Comparison of ENCODE assay signal across 13 mouse cellular contexts in genomic region chr5:110928289-110928688, GRCm38 (mm10). TPM values are rescaled to one million over a fixed set of nuclear protein-coding genes. Genes with fewer than 3 reads are reported as not detected.
DNase-seq lines count a peak whose midpoint lies in the region; ATAC-seq and TF ChIP-seq lines count a peak whose summit lies in the region.
"Had no signal": no experiment of that assay in that cellular context is flagged by ENCODE, and none has a peak within 500 bp of the region (broad histone marks: within the 10 kb centered on the region; RNA-seq: fewer than 3 reads in every experiment).

No protein-coding gene starts in this region.

- H3K9ac ChIP-seq in heart, embryonic 11.5 days (ENCODE audit: low read depth, low read length), result no peak overlapping the region
- no peak overlapping the region for H3K9ac ChIP-seq in lung, postnatal 0 days (replicated peaks; ENCODE audit: low read depth)
- H3K9ac ChIP-seq in stomach, postnatal 0 days (ENCODE audit: low read length), result no peak overlapping the region
- H3K9ac ChIP-seq: liver, embryonic 14.5 days; midbrain, embryonic 15.5 days had no signal

- no peaks in the 10 kb centered on the region for H3K27me3 ChIP-seq in heart, embryonic 11.5 days (ENCODE audit: control insufficient read depth, insufficient read depth, low read length)
- no peaks in the 10 kb centered on the region for H3K27me3 ChIP-seq in lung, postnatal 0 days (replicated peaks; ENCODE audit: insufficient read depth, low read length)
- H3K27me3 ChIP-seq in stomach, postnatal 0 days (ENCODE audit: control insufficient read depth, insufficient read depth, low read length), result no peaks in the 10 kb centered on the region
- H3K27me3 ChIP-seq: midbrain, embryonic 15.5 days had no signal

- no peaks in the 10 kb centered on the region for H3K36me3 ChIP-seq in heart, embryonic 11.5 days (ENCODE audit: control insufficient read depth, insufficient read depth, low read length)
- H3K36me3 ChIP-seq in lung, postnatal 0 days (ENCODE audit: insufficient read depth, low read length), result no peaks in the 10 kb centered on the region
- no peaks in the 10 kb centered on the region for H3K36me3 ChIP-seq in stomach, postnatal 0 days (ENCODE audit: control insufficient read depth, insufficient read depth, low read length)
- H3K36me3 ChIP-seq: midbrain, embryonic 15.5 days had no signal

- no peak overlapping the region for H3K27ac ChIP-seq in heart, embryonic 11.5 days (ENCODE audit: low read depth, low read length)
- H3K27ac ChIP-seq in lung, postnatal 0 days (ENCODE audit: low read length), result no peak overlapping the region
- no peak overlapping the region for H3K27ac ChIP-seq in stomach, postnatal 0 days (replicated peaks)
- H3K27ac ChIP-seq: gastrocnemius, adult 2 months; liver, embryonic 14.5 days; midbrain, embryonic 15.5 days had no signal

- 63% methylated on average over 3 of the region's 3 CpGs for WGBS in heart, embryonic 11.5 days (ENCODE audit: insufficient replicate concordance)
- 48% methylated on average over 3 of the region's 3 CpGs for WGBS in lung, postnatal 0 days
- WGBS in stomach, postnatal 0 days, result 14% methylated on average over 3 of the region's 3 CpGs

- H3K4me1 ChIP-seq in heart, embryonic 11.5 days (ENCODE audit: control insufficient read depth, insufficient read depth, low read length), result peaks cover under 1% of the 10 kb centered on the region; the same call in 1 of the 2 replicates
- H3K4me1 ChIP-seq in lung, postnatal 0 days (ENCODE audit: insufficient read depth, low read depth, low read length), result no peaks in the 10 kb centered on the region
- H3K4me1 ChIP-seq in stomach, postnatal 0 days (replicated peaks; ENCODE audit: control insufficient read depth, insufficient read depth), result no peaks in the 10 kb centered on the region
- H3K4me1 ChIP-seq: midbrain, embryonic 15.5 days had no signal

- TF ChIP-seq EP300 in lung, postnatal 0 days (IDR thresholded peaks at IDR 0.05), result no peak
- no peak for TF ChIP-seq EP300 in stomach, postnatal 0 days (optimal IDR thresholded peaks at IDR 0.05)

- no peaks in the 10 kb centered on the region for H3K9me3 ChIP-seq in heart, embryonic 11.5 days (replicated peaks; ENCODE audit: control insufficient read depth, low read length)
- no peaks in the 10 kb centered on the region for H3K9me3 ChIP-seq in lung, postnatal 0 days (ENCODE audit: low read length)
- H3K9me3 ChIP-seq in stomach, postnatal 0 days (ENCODE audit: control insufficient read depth, low read length), result no peaks in the 10 kb centered on the region
- H3K9me3 ChIP-seq: midbrain, embryonic 15.5 days had no signal

- no peak for TF ChIP-seq CTCF in lung, postnatal 0 days (IDR thresholded peaks at IDR 0.05)
- TF ChIP-seq CTCF in stomach, postnatal 0 days (IDR thresholded peaks at IDR 0.05; ENCODE audit: low read depth), result no peak

- ATAC-seq in heart, embryonic 11.5 days (replicated peaks; ENCODE audit: insufficient number of reproducible peaks, low FRiP score, low TSS enrichment), result no peak
- ATAC-seq in lung, postnatal 0 days, result peak; percentile 26; the same call in 1 of the 2 replicates
- ATAC-seq in stomach, postnatal 0 days (ENCODE audit: low FRiP score, low TSS enrichment), result peak; percentile 10; the same call in 1 of the 2 replicates
- ATAC-seq: intestine, embryonic 16.5 days; midbrain, embryonic 15.5 days had no signal

- H3K4me2 ChIP-seq in heart, embryonic 11.5 days, result no peak overlapping the region
- no peak overlapping the region for H3K4me2 ChIP-seq in lung, postnatal 0 days (replicated peaks; ENCODE audit: low read depth, low read length)
- H3K4me2 ChIP-seq in stomach, postnatal 0 days (replicated peaks; ENCODE audit: low read depth), result no peak overlapping the region
- H3K4me2 ChIP-seq: midbrain, embryonic 15.5 days had no signal

- no peak overlapping the region for H3K4me3 ChIP-seq in heart, embryonic 11.5 days (ENCODE audit: low read depth, low read length)
- H3K4me3 ChIP-seq in lung, postnatal 0 days (ENCODE audit: low read depth, low read length), result no peak overlapping the region
- no peak overlapping the region for H3K4me3 ChIP-seq in stomach, postnatal 0 days (ENCODE audit: low read depth, low read length)
- H3K4me3 ChIP-seq: gastrocnemius, adult 2 months; midbrain, embryonic 15.5 days had no signal

- peak; percentile 91 for DNase-seq in heart, adult 11 months
- DNase-seq in lung, postnatal 0 days (ENCODE audit: low spot score), result peak; percentile 34
- no peak for DNase-seq in lung, postnatal 4 days
- peak; percentile 6 for DNase-seq in gonadal fat pad, adult 2 months (ENCODE audit: low read depth)
- no peak for DNase-seq in stomach, postnatal 0 days (ENCODE audit: low spot score)
- no peak for DNase-seq in thymus, postnatal 10 days (ENCODE audit: low spot score in 2 of 2)
- DNase-seq: cerebellum, adult 8-10 months; gastrocnemius, adult 2 months; kidney, postnatal 10 days had no signal

RNA-seq across cellular contexts. Expression of gene Ttc28, which starts 48.7 kb away (rescaled TPM):
- polyA plus RNA-seq in heart, embryonic 11.5 days (2014; fragmentation: Nextera tagmentation; extraction: Ambion mirVana), result 8.1 and 9.4 TPM in 2 replicates
- 5.4 and 6.8 TPM in 2 replicates for polyA plus RNA-seq in lung, postnatal 0 days (2015; fragmentation: Nextera tagmentation; extraction: Ambion mirVana)
- polyA plus RNA-seq in gonadal fat pad, adult 2 months (2012; rRNA removed), result 10.1 and 13.0 TPM in 2 replicates
- polyA plus RNA-seq in stomach, postnatal 0 days (2015; fragmentation: Nextera tagmentation; extraction: Ambion mirVana), result 3.5 and 3.6 TPM in 2 replicates

Comparison
In these comparisons a context has a peak if more than half of its experiments do, and no peak if none do; other contexts are left out.
1. DNase-seq: peak in heart, adult 11 months (single experiment), lung, postnatal 0 days (single experiment) and gonadal fat pad, adult 2 months (single experiment); none in lung, postnatal 4 days (0 of 2), stomach, postnatal 0 days (single experiment) and thymus, postnatal 10 days (0 of 2).